Mouse (Mus musculus): ENCODE data around the gene Hpse2.

DNA sequence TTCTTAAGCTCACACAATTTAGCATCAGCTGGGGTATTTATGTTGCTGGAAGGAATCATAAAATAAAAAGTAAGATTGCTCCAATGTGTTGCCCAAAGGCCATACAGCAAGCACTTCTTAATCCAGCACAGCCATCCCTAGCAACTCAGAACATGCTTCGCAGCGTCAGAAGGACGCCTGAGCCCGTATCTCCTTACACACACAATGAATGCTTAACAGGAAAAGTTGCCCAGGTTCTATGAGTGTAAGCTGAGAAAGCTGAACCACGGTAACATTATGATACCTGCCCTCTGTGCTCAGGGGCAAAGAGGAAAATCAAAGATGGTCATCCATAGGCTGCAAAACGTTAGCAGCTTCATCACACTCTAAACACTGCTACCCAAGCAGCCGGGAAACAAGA lies 241.3 kb downstream of the Hpse2 start:
- no peak for TF ChIP-seq CTCF (IDR thresholded peaks at IDR 0.05; ENCODE audit: low read depth, low read length)
- TF ChIP-seq POLR2A (IDR thresholded peaks at IDR 0.05; ENCODE audit: insufficient read depth, low read length), result no peak
